Mouse (Mus musculus) kidney, postnatal 0 days (tissue): ENCODE results near the gene Tedc2. TPM values are rescaled to one million over a fixed set of nuclear protein-coding genes. Genes with fewer than 3 reads are reported as not detected.

Experiments
- ATAC-seq: fragments of 200-750 bp; cut with Nextera tagmentation; replicated peaks from 2 replicates; pipeline ENCODE4 v1.8.0; 2017; ENCODE audit warnings: low read depth, moderate number of reproducible peaks, moderate TSS enrichment, moderate library complexity; ENCODE audit not compliant: low FRiP score
- DNase-seq: peaks from one replicate; pipeline ENCODE4 v3.0.0-alpha.2; 2016; ENCODE audit warnings: low spot score
- H3K27ac ChIP-seq: fragments of 300-500 bp; sonication (generic); 2 replicates; pipeline ENCODE4 v1.5.1; 2014; ENCODE audit warnings: mild to moderate bottlenecking
- H3K27me3 ChIP-seq: fragments of 300-500 bp; sonication (generic); 2 replicates; pipeline ENCODE4 v1.6.1; 2014; ENCODE audit warnings: low read length, mixed read lengths; ENCODE audit not compliant: insufficient read depth
- H3K36me3 ChIP-seq: fragments of 300-500 bp; sonication (generic); 2 replicates; pipeline ENCODE4 v1.6.1; 2014; ENCODE audit warnings: low read length, mixed read lengths; ENCODE audit not compliant: insufficient read depth
- H3K4me1 ChIP-seq: fragments of 300-500 bp; sonication (generic); replicated peaks from 2 replicates; pipeline ENCODE4 v1.6.1; 2014; ENCODE audit warnings: antibody characterized with exemption, low read length, mixed read lengths; ENCODE audit not compliant: insufficient read depth
- H3K4me2 ChIP-seq: fragments of 300-500 bp; sonication (generic); 2 replicates; pipeline ENCODE4 v1.6.1; 2014; ENCODE audit warnings: mild to moderate bottlenecking, low read length, moderate library complexity, mixed read lengths
- H3K4me3 ChIP-seq: fragments of 300-500 bp; sonication (generic); replicated peaks from 2 replicates; pipeline ENCODE4 v1.5.1; 2014; ENCODE audit warnings: low read depth, low read length
- H3K9ac ChIP-seq: fragments of 300-500 bp; sonication (generic); 2 replicates; pipeline ENCODE4 v1.6.1; 2014; ENCODE audit warnings: low read depth, low read length
- H3K9me3 ChIP-seq: fragments of 300-500 bp; sonication (generic); replicated peaks from 2 replicates; pipeline ENCODE4 v1.6.1; 2016; ENCODE audit warnings: low read length, inconsistent platforms, mixed read lengths
- CTCF ChIP-seq: IDR thresholded peaks from 2 replicates; pipeline ENCODE4 v1.5.1; 2016; ENCODE audit warnings: antibody characterized with exemption, low read depth, mild to moderate bottlenecking, moderate library complexity
- WGBS: fragments of 180-500 bp; shearing (Covaris S2); extraction: QIAGEN DNeasy Blood & Tissue Kit; methylation state at CpG from one replicate; pipeline ENCODE4 v1.1.7; 2014; 5-methylcytosine and 5-hydroxymethylcytosine counted together
- polyA plus RNA-seq: library from polyadenylated mRNA; unstranded; fragments of >200 nt; fragmentation: Nextera tagmentation; extraction: Ambion mirVana; gene quantifications from 2 replicates; pipeline ENCODE4 v1.2.1, GENCODE M21; 2015

Tedc2 gene
- polyA plus RNA-seq: 6.1 and 6.7 TPM in 2 replicates

GRCm38 (mm10) chr17:24220435-24221411 is at the start of gene Tedc2:
Gene Tedc2, minus strand, starts transcription at chr17:24220851.
- no peak within 1 kb of the TSS for H3K27ac ChIP-seq
- peaks cover 20% of the 10 kb centered on the region for H3K36me3 ChIP-seq
- peak within 1 kb of the TSS; percentile 57 for H3K4me2 ChIP-seq
- 0 out of 2 replicates have a peak, but pooled peaks cover 4% of the 10 kb centered on the region for H3K4me1 ChIP-seq
- peak within 1 kb of the TSS; percentile 66 for H3K9ac ChIP-seq
- no peaks in the 10 kb centered on the region for H3K27me3 ChIP-seq
- WGBS: 5% methylated on average over 41 of the region's 41 CpGs
- no peaks in the 10 kb centered on the region for H3K9me3 ChIP-seq
- no peak for TF ChIP-seq CTCF
- ATAC-seq (peak; percentile 88), DNase-seq (peak; percentile 97)
- peak within 1 kb of the TSS; percentile 61 for H3K4me3 ChIP-seq

DNA sequence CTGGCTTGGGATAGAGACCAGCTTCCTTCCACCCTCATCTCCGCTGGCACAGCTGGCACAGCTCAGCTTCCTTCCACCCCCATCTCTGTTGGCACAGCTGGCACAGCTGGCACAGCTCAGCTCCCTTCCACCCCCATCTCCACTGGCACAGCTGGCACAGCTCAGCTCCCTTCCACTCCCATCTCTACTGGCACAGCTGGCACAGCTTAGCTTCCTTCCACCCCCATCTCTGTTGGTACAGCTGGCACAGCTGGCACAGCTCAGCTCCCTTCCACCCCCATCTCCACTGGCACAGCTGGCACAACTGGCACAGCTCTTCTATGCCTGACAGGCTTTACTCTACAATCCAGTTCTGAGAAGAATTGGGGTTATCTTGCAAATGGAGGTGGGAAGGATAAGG is 46.5 kb upstream of the Tedc2 start:
- no peak overlapping the region for H3K27ac ChIP-seq
- DNase-seq: no peak
- no peaks in the 10 kb centered on the region for H3K27me3 ChIP-seq
- H3K4me1 ChIP-seq: no peaks in the 10 kb centered on the region
- no peak overlapping the region for H3K4me3 ChIP-seq
- no peaks in the 10 kb centered on the region for H3K9me3 ChIP-seq
- no peak for TF ChIP-seq CTCF
- WGBS: 78% methylated on average over 1 of the region's 1 CpGs
- no peak overlapping the region for H3K9ac ChIP-seq
- H3K36me3 ChIP-seq: no peaks in the 10 kb centered on the region
- H3K4me2 ChIP-seq: no peak overlapping the region
- no peak for ATAC-seq

DNA sequence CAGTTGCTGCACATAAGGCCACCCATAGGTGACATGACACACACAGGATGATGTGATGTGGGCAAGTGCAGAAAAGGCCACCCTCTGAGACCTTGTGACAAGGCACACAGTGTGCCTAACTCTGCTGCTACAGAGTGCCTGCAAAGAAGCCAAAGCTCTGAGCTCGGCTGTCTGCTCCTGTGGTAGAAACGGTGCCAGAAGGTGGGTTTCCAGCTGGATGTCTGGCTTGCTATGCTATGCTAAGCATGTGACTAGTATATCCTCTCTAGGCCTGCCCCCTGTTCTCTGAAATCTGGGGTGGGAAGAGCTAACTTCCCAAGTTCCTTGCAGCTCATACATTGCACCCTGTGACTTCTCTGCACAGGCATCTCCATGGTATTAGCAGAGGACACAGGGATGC is 44.1 kb upstream of the Tedc2 start:
- Histone ChIP-seq H3K36me3 (no peaks in the 10 kb centered on the region), H3K4me3 (no peak overlapping the region), H3K27ac (no peak overlapping the region), H3K4me1 (no peaks in the 10 kb centered on the region), H3K4me2 (no peak overlapping the region), H3K9ac (no peak overlapping the region), H3K27me3 (no peaks in the 10 kb centered on the region), H3K9me3 (no peaks in the 10 kb centered on the region)
- no peak for TF ChIP-seq CTCF
- no peak for ATAC-seq
- no peak for DNase-seq
- 89% methylated on average over 2 of the region's 2 CpGs for WGBS

DNA sequence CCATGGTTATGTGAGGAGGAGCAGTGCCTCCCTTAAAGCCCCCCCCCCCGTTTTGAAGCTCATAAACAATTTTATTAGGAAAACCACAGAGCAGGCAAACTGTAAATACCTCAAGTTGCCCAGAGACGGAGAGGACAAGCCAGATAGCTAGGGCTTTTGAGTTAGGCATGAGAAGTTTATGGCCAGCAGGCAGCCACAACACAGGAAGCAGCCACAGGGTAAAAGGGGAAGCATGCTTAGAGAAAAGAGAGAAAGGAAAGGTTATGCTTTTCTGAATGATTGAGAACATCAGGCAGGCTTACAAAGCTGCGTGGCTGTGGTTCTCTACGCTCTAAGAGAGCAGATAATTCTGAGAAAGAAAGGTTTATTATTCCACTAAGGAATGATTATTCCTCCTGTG is 39.9 kb upstream of the Tedc2 start:
- H3K27ac ChIP-seq: no peak overlapping the region
- no peak overlapping the region for H3K9ac ChIP-seq
- 54% methylated on average over 4 of the region's 4 CpGs for WGBS
- no peak for TF ChIP-seq CTCF
- H3K36me3 ChIP-seq: no peaks in the 10 kb centered on the region
- no peak overlapping the region for H3K4me3 ChIP-seq
- DNase-seq: no peak
- H3K4me2 ChIP-seq: no peak overlapping the region
- no peak for ATAC-seq
- no peaks in the 10 kb centered on the region for H3K27me3 ChIP-seq
- no peaks in the 10 kb centered on the region for H3K4me1 ChIP-seq
- no peaks in the 10 kb centered on the region for H3K9me3 ChIP-seq

DNA sequence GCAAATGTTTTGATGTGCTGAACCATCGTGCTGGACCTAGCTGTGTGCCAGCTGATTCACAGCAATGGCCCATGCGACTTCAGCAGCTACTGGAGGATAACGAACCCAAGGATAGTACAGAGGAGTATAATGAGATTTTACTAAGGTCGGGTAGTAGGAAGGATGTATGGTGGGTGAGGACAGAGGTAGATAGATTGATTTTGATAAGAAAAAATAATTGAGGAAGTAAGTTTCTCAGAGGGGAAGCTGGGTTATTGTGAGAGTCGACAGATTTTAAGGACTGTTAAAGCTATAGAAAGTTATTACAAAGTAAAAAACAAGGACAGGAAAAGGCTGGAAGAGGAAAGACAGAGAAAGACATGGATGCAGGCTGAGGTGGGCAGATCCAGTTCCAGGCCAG is 39.1 kb upstream of the Tedc2 start:
- TF ChIP-seq CTCF: no peak
- Histone ChIP-seq H3K4me2 (no peak overlapping the region), H3K36me3 (no peaks in the 10 kb centered on the region), H3K4me3 (no peak overlapping the region), H3K27me3 (no peaks in the 10 kb centered on the region), H3K9ac (no peak overlapping the region), H3K27ac (no peak overlapping the region), H3K9me3 (no peaks in the 10 kb centered on the region), H3K4me1 (no peaks in the 10 kb centered on the region)
- DNase-seq (no peak), ATAC-seq (no peak)
- WGBS: 58% methylated on average over 5 of the region's 5 CpGs

- no peak for ATAC-seq
- no peaks in the 10 kb centered on the region for H3K27me3 ChIP-seq
- H3K9ac ChIP-seq: no peak overlapping the region
- H3K9me3 ChIP-seq: no peaks in the 10 kb centered on the region
- no peak for TF ChIP-seq CTCF
- 49% methylated on average over 4 of the region's 4 CpGs for WGBS
- DNase-seq: no peak
- no peaks in the 10 kb centered on the region for H3K36me3 ChIP-seq
- no peaks in the 10 kb centered on the region for H3K4me1 ChIP-seq
- no peak overlapping the region for H3K27ac ChIP-seq
- H3K4me3 ChIP-seq: no peak overlapping the region
- H3K4me2 ChIP-seq: no peak overlapping the region
Measured at GRCm38 (mm10) chr17:24258981-24259380, 38.3 kb upstream of the Tedc2 start.
